8 mouse cellular contexts compared by ENCODE assay signal in the genomic region with DNA sequence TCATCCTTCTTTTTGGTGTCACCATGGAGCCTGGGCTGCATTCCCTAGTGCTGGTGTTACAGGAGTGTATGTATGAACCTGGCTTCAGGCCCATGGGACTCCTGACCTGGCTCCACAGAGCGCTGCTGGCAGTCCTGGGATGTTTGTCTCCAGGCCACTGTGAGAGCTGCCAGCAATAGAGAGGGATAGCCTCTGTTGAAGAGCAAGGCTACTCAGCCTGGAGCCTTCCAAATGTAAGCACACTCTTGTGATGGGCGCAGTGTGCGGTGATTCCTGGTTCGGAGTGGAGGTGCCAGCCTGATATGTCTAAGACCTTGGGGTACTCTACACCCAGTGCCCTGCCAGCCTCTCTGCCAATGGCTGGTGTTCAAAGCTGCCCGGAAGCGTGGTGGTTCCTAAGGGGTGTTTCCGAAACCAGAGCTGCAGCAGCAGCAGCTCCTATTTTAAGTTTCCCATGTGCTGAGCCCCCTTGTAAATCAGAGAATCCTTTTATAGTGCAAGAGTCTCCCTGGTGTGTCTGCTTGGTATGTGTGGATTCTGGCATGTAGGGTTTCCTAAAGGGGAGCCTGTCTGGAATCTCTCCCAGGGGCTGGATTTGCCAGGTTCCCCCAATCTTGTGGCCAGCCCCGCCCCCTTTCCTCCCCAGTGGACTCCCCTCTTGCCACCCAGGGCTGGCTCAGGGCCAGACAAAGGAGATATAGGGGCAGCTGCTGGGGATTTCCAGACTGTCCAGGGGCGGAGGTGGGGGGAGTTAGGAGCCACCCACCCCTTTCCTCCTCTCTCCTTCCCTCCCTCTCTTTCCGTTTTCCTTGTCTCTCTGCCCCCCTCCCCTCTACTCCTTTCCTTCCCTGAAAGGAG. TPM values are rescaled to one million over a fixed set of nuclear protein-coding genes. Genes with fewer than 3 reads are reported as not detected.
DNase-seq lines count a peak whose midpoint lies in the region; ATAC-seq and TF ChIP-seq lines count a peak whose summit lies in the region.

No protein-coding gene starts in this region.

- peak overlapping the region; percentile 96 for H3K4me2 ChIP-seq in embryonic facial prominence, embryonic 13.5 days
- peak overlapping the region; percentile 97 for H3K4me2 ChIP-seq in limb, embryonic 14.5 days (replicated peaks; ENCODE audit: low read depth, low read length, severe bottlenecking)
- H3K4me2 ChIP-seq in lung, postnatal 0 days (replicated peaks; ENCODE audit: low read depth, low read length): no peak overlapping the region

- peaks cover 37% of the 10 kb centered on the region for H3K4me1 ChIP-seq in embryonic facial prominence, embryonic 13.5 days
- peaks cover 28% of the 10 kb centered on the region for H3K4me1 ChIP-seq in limb, embryonic 14.5 days (ENCODE audit: control insufficient read depth, insufficient read depth, low read length)
- peaks cover 12% of the 10 kb centered on the region; the same call in 1 of the 2 replicates for H3K4me1 ChIP-seq in lung, postnatal 0 days (ENCODE audit: insufficient read depth, low read depth, low read length)

- 0 out of 2 replicates have a peak overlapping the region, but pooled peaks have one; percentile 16 for H3K4me3 ChIP-seq in embryonic facial prominence, embryonic 13.5 days
- H3K4me3 ChIP-seq in limb, embryonic 14.5 days (replicated peaks; ENCODE audit: low read length): no peak overlapping the region; the same call in 1 of the 2 replicates
- no peak overlapping the region for H3K4me3 ChIP-seq in lung, postnatal 0 days (ENCODE audit: low read depth, low read length)

- peak overlapping the region; percentile 46; the same call in 1 of the 2 replicates for H3K9ac ChIP-seq in embryonic facial prominence, embryonic 13.5 days
- no peak overlapping the region; the same call in 1 of the 2 replicates for H3K9ac ChIP-seq in limb, embryonic 14.5 days (ENCODE audit: low read depth, low read length, severe bottlenecking)
- no peak overlapping the region for H3K9ac ChIP-seq in lung, postnatal 0 days (replicated peaks; ENCODE audit: low read depth)

- DNase-seq in left cerebral cortex, postnatal 4 days: peak; percentile 35
- DNase-seq in left cerebral cortex, adult 11 months (ENCODE audit: low spot score): no peak
- peak; percentile 68 for DNase-seq in heart, postnatal 4 days
- peak; percentile 53 for DNase-seq in limb, embryonic 14.5 days (ENCODE audit: low spot score)
- DNase-seq in ovary, postnatal 10 days (ENCODE audit: low spot score): no peak
- no peak for DNase-seq in lung, postnatal 0 days (ENCODE audit: low spot score)
- no peak for DNase-seq in layer of hippocampus, adult 11-12 months (ENCODE audit: low spot score)

- H3K27me3 ChIP-seq in embryonic facial prominence, embryonic 13.5 days: peaks cover 15% of the 10 kb centered on the region
- no peaks in the 10 kb centered on the region for H3K27me3 ChIP-seq in limb, embryonic 14.5 days (ENCODE audit: control insufficient read depth, insufficient read depth, low read length)
- no peaks in the 10 kb centered on the region for H3K27me3 ChIP-seq in lung, postnatal 0 days (replicated peaks; ENCODE audit: insufficient read depth, low read length)

- no peak; the same call in 1 of the 2 replicates for ATAC-seq in embryonic facial prominence, embryonic 13.5 days (ENCODE audit: insufficient number of reproducible peaks, insufficient read depth, low FRiP score, low TSS enrichment, low read depth)
- peak; percentile 53 for ATAC-seq in limb, embryonic 14.5 days (ENCODE audit: low FRiP score, low read depth)
- no peak for ATAC-seq in lung, postnatal 0 days

- H3K9me3 ChIP-seq in embryonic facial prominence, embryonic 13.5 days: no peaks in the 10 kb centered on the region
- H3K9me3 ChIP-seq in limb, embryonic 14.5 days (ENCODE audit: control insufficient read depth, low read length): no peaks in the 10 kb centered on the region
- H3K9me3 ChIP-seq in lung, postnatal 0 days (ENCODE audit: low read length): no peaks in the 10 kb centered on the region

- TF ChIP-seq EP300 in lung, postnatal 0 days (IDR thresholded peaks at IDR 0.05): no peak

- no peaks in the 10 kb centered on the region for H3K36me3 ChIP-seq in embryonic facial prominence, embryonic 13.5 days
- no peaks in the 10 kb centered on the region for H3K36me3 ChIP-seq in limb, embryonic 14.5 days (ENCODE audit: control insufficient read depth, insufficient read depth, low read length)
- no peaks in the 10 kb centered on the region for H3K36me3 ChIP-seq in lung, postnatal 0 days (ENCODE audit: insufficient read depth, low read length)

- intact Hi-C loops in left cerebral cortex, postnatal 4 days (cut with DNase I): loop anchor here (5.0 kb wide), 1 partner anchor 61 kb away; no protein-coding TSS in a partner anchor

- TF ChIP-seq CTCF in lung, postnatal 0 days (IDR thresholded peaks at IDR 0.05): no peak

- peak overlapping the region; percentile 80 for H3K27ac ChIP-seq in embryonic facial prominence, embryonic 13.5 days
- peak overlapping the region; percentile 58 for H3K27ac ChIP-seq in limb, embryonic 14.5 days (replicated peaks; ENCODE audit: low read depth, low read length)
- H3K27ac ChIP-seq in lung, postnatal 0 days (ENCODE audit: low read length): no peak overlapping the region

- no peak for TF ChIP-seq POLR2A in limb, embryonic 14.5 days (IDR thresholded peaks at IDR 0.05; ENCODE audit: borderline replicate concordance, extremely low read depth, insufficient read depth, insufficient read length)

- WGBS in embryonic facial prominence, embryonic 13.5 days: 42% methylated on average over 10 of the region's 10 CpGs
- 49% methylated on average over 10 of the region's 10 CpGs for WGBS in limb, embryonic 14.5 days
- WGBS in lung, postnatal 0 days: 58% methylated on average over 10 of the region's 10 CpGs

RNA-seq across cellular contexts. Expression of a gene that starts 9.0 kb away (rescaled TPM):
- total RNA-seq in left cerebral cortex, postnatal 4 days (2021): 100 to 1,000 TPM; 107 to 111 TPM
- polyA plus RNA-seq in embryonic facial prominence, embryonic 13.5 days (2015; fragmentation: Nextera tagmentation; extraction: Ambion mirVana): 7.7 and 8.4 TPM in 2 replicates
- total RNA-seq in heart, postnatal 4 days (2021): 10 to 100 TPM; 51.0 to 52.3 TPM
- 28.9 and 37.9 TPM in 2 replicates for polyA plus RNA-seq in limb, embryonic 14.5 days (2012; rRNA removed)
- 9.8 and 10.8 TPM in 2 replicates for polyA plus RNA-seq in limb, embryonic 14.5 days (2014; fragmentation: Nextera tagmentation; extraction: Ambion mirVana)
- 7.0 and 8.4 TPM in 2 replicates for polyA plus RNA-seq in lung, postnatal 0 days (2015; fragmentation: Nextera tagmentation; extraction: Ambion mirVana)

RNA-seq across cellular contexts. Expression of a gene that starts 44.0 kb away (rescaled TPM):
- 10 to 100 TPM; 70.6 to 71.8 TPM for total RNA-seq in left cerebral cortex, postnatal 4 days (2021)
- 4.7 and 5.3 TPM in 2 replicates for polyA plus RNA-seq in embryonic facial prominence, embryonic 13.5 days (2015; fragmentation: Nextera tagmentation; extraction: Ambion mirVana)
- total RNA-seq in heart, postnatal 4 days (2021): 10 to 100 TPM; 24.2 to 28.9 TPM
- polyA plus RNA-seq in limb, embryonic 14.5 days (2012; rRNA removed): 13.7 and 14.1 TPM in 2 replicates
- 2.6 and 3.0 TPM in 2 replicates for polyA plus RNA-seq in limb, embryonic 14.5 days (2014; fragmentation: Nextera tagmentation; extraction: Ambion mirVana)
- 2.4 and 2.5 TPM in 2 replicates for polyA plus RNA-seq in lung, postnatal 0 days (2015; fragmentation: Nextera tagmentation; extraction: Ambion mirVana)

RNA-seq across cellular contexts. Expression of a gene that starts 54.4 kb away (rescaled TPM):
- under 1 TPM; 0.10 to 0.24 TPM for total RNA-seq in left cerebral cortex, postnatal 4 days (2021)
- 0.15 and 0.21 TPM in 2 replicates for polyA plus RNA-seq in embryonic facial prominence, embryonic 13.5 days (2015; fragmentation: Nextera tagmentation; extraction: Ambion mirVana)
- under 1 TPM; 0.05 to 0.17 TPM for total RNA-seq in heart, postnatal 4 days (2021)
- polyA plus RNA-seq in limb, embryonic 14.5 days (2012; rRNA removed): 0.08 and 0.09 TPM in 2 replicates
- 0.07 TPM in 2 replicates for polyA plus RNA-seq in limb, embryonic 14.5 days (2014; fragmentation: Nextera tagmentation; extraction: Ambion mirVana)
- polyA plus RNA-seq in lung, postnatal 0 days (2015; fragmentation: Nextera tagmentation; extraction: Ambion mirVana): 0.23 and 0.24 TPM in 2 replicates

Comparison
In these comparisons a context has a peak if more than half of its experiments do, and no peak if none do; other contexts are left out.
1. DNase-seq: peak in left cerebral cortex, postnatal 4 days (single experiment), heart, postnatal 4 days (single experiment) and limb, embryonic 14.5 days (single experiment); none in left cerebral cortex, adult 11 months (single experiment), ovary, postnatal 10 days (single experiment), lung, postnatal 0 days (single experiment) and layer of hippocampus, adult 11-12 months (single experiment).